Mouse (Mus musculus) small intestine, adult 2 months (tissue): Measurements from ENCODE around the gene Phactr1. TPM values are rescaled to one million over a fixed set of nuclear protein-coding genes. Genes with fewer than 3 reads are reported as not detected.

Experiments
- H3K27ac ChIP-seq: fragments of 200-500 bp; 2 replicates; pipeline ENCODE4 v1.5.1; 2012; ENCODE audit warnings: low read depth, low read length, control low read depth, inconsistent platforms; ENCODE audit not compliant: insufficient read depth
- H3K27me3 ChIP-seq: fragments of 200-500 bp; 2 replicates; pipeline ENCODE4 v1.6.1; 2012; ENCODE audit warnings: mild to moderate bottlenecking, moderate library complexity, low read length, inconsistent platforms; ENCODE audit not compliant: control insufficient read depth, insufficient read depth
- H3K36me3 ChIP-seq: fragments of 200-500 bp; 2 replicates; pipeline ENCODE4 v1.6.1; 2012; ENCODE audit warnings: mild to moderate bottlenecking, low read length, control low read depth, inconsistent platforms; ENCODE audit not compliant: control insufficient read depth, insufficient read depth
- H3K4me1 ChIP-seq: fragments of 200-500 bp; 2 replicates; pipeline ENCODE4 v1.6.1; 2012; ENCODE audit warnings: low read length, inconsistent platforms, mixed read lengths; ENCODE audit not compliant: control insufficient read depth, insufficient read depth, insufficient read length
- H3K4me3 ChIP-seq: fragments of 200-500 bp; 2 replicates; pipeline ENCODE4 v1.5.1; 2012; ENCODE audit warnings: low read depth, mild to moderate bottlenecking, control low read depth, inconsistent platforms, low read length, moderate library complexity
- CTCF ChIP-seq: fragments of 200-500 bp; IDR thresholded peaks from 2 replicates; pipeline ENCODE4 v1.5.1; 2012; ENCODE audit warnings: low read depth, mild to moderate bottlenecking, control low read depth, inconsistent platforms, low read length, moderate library complexity, mixed read lengths; ENCODE audit not compliant: insufficient replicate concordance, insufficient read length; ENCODE audit errors: extremely low read depth
- POLR2A ChIP-seq: fragments of 200-500 bp; IDR thresholded peaks from 2 replicates; pipeline ENCODE4 v1.6.1; 2012; ENCODE audit warnings: low read depth, mild to moderate bottlenecking, control low read depth, inconsistent platforms, low read length, moderate library complexity
- WGBS: fragments of 180-500 bp; shearing (Covaris S2); methylation state at CpG from one replicate; pipeline ENCODE4 v1.1.7; 2018; 5-methylcytosine and 5-hydroxymethylcytosine counted together
- polyA plus RNA-seq: library from polyadenylated mRNA; depleted of rRNA; stranded (reverse); fragments of >200 nt; gene quantifications from 2 replicates; pipeline ENCODE4 v1.2.3, GENCODE M21; 2012; rRNA removed

The Phactr1 gene
- 0.28 and 0.43 TPM in 2 replicates for polyA plus RNA-seq

- no peaks in the 10 kb centered on the region for H3K36me3 ChIP-seq
- TF ChIP-seq CTCF (no peak), POLR2A (no peak)
- no peaks in the 10 kb centered on the region; the same call in none of the 2 replicates for H3K27me3 ChIP-seq
- no peaks in the 10 kb centered on the region for H3K4me1 ChIP-seq
- H3K4me3 ChIP-seq: no peak within 1 kb of the TSS
- no peak within 1 kb of the TSS for H3K27ac ChIP-seq
- 39% methylated on average over 11 of the region's 11 CpGs for WGBS
These were observed at the start of gene Phactr1 for GRCm38 (mm10) chr13:42680391-42680994. Phactr1 (plus strand) TSS chr13:42680623.

- Histone ChIP-seq H3K27ac (no peak overlapping the region), H3K27me3 (no peaks in the 10 kb centered on the region), H3K4me3 (no peak overlapping the region), H3K4me1 (no peaks in the 10 kb centered on the region), H3K36me3 (no peaks in the 10 kb centered on the region)
- TF ChIP-seq CTCF (no peak), POLR2A (no peak)
- 65% methylated on average over 2 of the region's 2 CpGs for WGBS
These were observed 45.5 kb upstream of the Phactr1 start for GRCm38 (mm10) chr13:42634908-42635307.

GRCm38 (mm10) chr13:42650228-42650627, 30.2 kb upstream of the Phactr1 start:
- Histone ChIP-seq H3K4me3 (no peak overlapping the region), H3K27ac (no peak overlapping the region), H3K36me3 (no peaks in the 10 kb centered on the region), H3K4me1 (no peaks in the 10 kb centered on the region), H3K27me3 (no peaks in the 10 kb centered on the region)
- TF ChIP-seq POLR2A (no peak), CTCF (no peak)
- WGBS: 80% methylated on average over 6 of the region's 6 CpGs

- TF ChIP-seq CTCF: no peak
- no peak for TF ChIP-seq POLR2A
- 62% methylated on average over 7 of the region's 7 CpGs for WGBS
- no peak overlapping the region for H3K27ac ChIP-seq
- H3K4me3 ChIP-seq: no peak overlapping the region
- no peaks in the 10 kb centered on the region for H3K4me1 ChIP-seq
- no peaks in the 10 kb centered on the region for H3K36me3 ChIP-seq
- H3K27me3 ChIP-seq: no peaks in the 10 kb centered on the region
These were observed 23.6 kb upstream of the Phactr1 start for GRCm38 (mm10) chr13:42656643-42657315.

GRCm38 (mm10) chr13:42671651-42672290, 8.7 kb upstream of the Phactr1 start:
- 53% methylated on average over 10 of the region's 10 CpGs for WGBS
- no peaks in the 10 kb centered on the region for H3K4me1 ChIP-seq
- TF ChIP-seq POLR2A (no peak), CTCF (no peak)

GRCm38 (mm10) chr13:42681299-42681698, 876 bp downstream of the Phactr1 start:
- Histone ChIP-seq H3K27ac (no peak overlapping the region), H3K36me3 (no peaks in the 10 kb centered on the region), H3K4me1 (no peaks in the 10 kb centered on the region), H3K27me3 (no peaks in the 10 kb centered on the region; the same call in none of the 2 replicates), H3K4me3 (no peak overlapping the region)
- TF ChIP-seq CTCF (no peak), POLR2A (no peak)
- WGBS: 67% methylated on average over 9 of the region's 9 CpGs

More at GRCm38 (mm10) chr13:42671651-42672290, 8.7 kb upstream of the Phactr1 start:
- Histone ChIP-seq H3K27ac (no peak overlapping the region), H3K27me3 (no peaks in the 10 kb centered on the region), H3K4me3 (no peak overlapping the region), H3K36me3 (no peaks in the 10 kb centered on the region)

- Histone ChIP-seq H3K4me3 (no peak overlapping the region), H3K36me3 (no peaks in the 10 kb centered on the region), H3K27ac (no peak overlapping the region), H3K4me1 (no peaks in the 10 kb centered on the region), H3K27me3 (no peaks in the 10 kb centered on the region; the same call in none of the 2 replicates)
- WGBS: 87% methylated on average over 7 of the region's 7 CpGs
- no peak for TF ChIP-seq CTCF
- no peak for TF ChIP-seq POLR2A
These were observed 3.8 kb downstream of the Phactr1 start for GRCm38 (mm10) chr13:42684181-42684580.
